Mouse (Mus musculus): ENCODE measurements at regions not wholly inside any gene's neighbourhood (a gene's known extent, or its start where the extent isn't known, plus 50 kb on each side); places are given as distances from the start of the nearest gene placed in this dataset.

GRCm38 (mm10) chr6:98435676-98436075, 93.1 kb upstream of the Gm765 start:
- DNase-seq: no peak

GRCm38 (mm10) chr6:98433286-98433685, 90.7 kb upstream of the Gm765 start:
- DNase-seq: no peak

DNA sequence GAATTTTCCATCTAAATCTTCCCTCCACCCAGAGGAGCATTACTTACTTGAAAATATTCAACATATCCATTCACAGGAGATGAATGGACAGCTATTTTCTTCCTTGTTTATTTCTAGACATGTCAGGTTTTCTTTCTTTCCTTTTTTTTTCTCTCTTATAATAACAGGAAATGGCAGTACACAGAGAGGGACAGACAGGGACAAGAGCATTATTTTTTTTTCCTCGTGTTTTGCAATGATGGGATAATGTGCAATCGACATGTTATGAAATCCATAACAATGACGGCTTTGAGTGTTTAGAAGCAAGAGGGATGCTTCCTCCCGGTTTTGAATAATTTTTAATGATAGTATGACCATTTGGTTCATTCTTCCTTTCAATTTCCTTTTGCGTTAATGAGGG, 86.6 kb upstream of the Gm765 start:
- DNase-seq: no peak

DNA sequence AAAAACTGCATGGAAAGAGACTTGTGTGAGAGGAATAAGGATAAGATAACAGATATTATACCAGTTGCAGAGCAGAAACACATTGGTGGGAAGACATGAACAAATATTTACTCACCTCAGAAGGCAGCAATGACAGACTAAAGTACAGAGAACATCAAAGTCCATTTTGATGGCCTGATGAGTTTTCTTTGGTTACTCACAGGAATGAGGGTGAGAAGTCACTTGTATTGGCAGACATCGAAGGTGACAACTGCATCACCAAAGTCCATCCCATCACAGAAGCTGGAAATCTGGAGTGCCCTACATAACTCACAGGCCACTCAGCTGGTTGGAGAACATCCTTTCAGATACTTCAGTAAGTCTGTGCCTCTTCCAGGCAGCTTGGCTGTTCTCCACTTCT, 60.1 kb upstream of the Gm765 start:
- DNase-seq: no peak

GRCm38 (mm10) chr6:98394589-98394988, 52.0 kb upstream of the Gm765 start:
- no peak for DNase-seq

All from gastrocnemius, postnatal 25 days (tissue).